10 mouse cellular contexts compared by ENCODE assay signal in the genomic region with DNA sequence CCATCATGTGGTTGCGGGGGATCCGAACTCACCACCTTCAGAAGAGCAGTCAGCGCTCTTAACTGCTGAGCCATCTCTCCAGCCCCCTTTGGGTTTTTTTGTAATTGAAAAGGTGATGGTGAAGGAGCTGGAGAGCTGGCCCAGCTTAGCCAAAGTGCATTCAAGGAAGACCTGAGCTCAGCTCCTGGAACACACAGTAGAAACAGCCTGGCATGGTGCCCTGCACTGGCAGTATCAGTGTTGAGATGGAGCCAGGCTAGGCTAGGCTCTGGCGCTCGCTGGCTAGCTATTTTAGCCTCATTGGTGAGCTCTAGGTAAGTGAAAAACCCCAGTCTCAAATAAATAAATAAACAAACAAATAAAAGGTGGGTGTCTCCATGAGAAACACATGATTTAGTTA. TPM values are rescaled to one million over a fixed set of nuclear protein-coding genes. Genes with fewer than 3 reads are reported as not detected.
DNase-seq lines count a peak whose midpoint lies in the region; ATAC-seq and TF ChIP-seq lines count a peak whose summit lies in the region.
"Had no signal": no experiment of that assay in that cellular context is flagged by ENCODE, and none has a peak within 500 bp of the region (broad histone marks: within the 10 kb centered on the region; RNA-seq: fewer than 3 reads in every experiment).

No protein-coding gene starts in this region.

- H3K4me3 ChIP-seq in forebrain, embryonic 16.5 days (replicated peaks; ENCODE audit: low read length) = no peak overlapping the region
- no peak overlapping the region for H3K4me3 ChIP-seq in forebrain, embryonic 12.5 days (replicated peaks)
- no peak overlapping the region for H3K4me3 ChIP-seq in lung, postnatal 0 days (ENCODE audit: low read depth, low read length)
- H3K4me3 ChIP-seq: heart, embryonic 15.5 days had no signal

- no peak overlapping the region for H3K9ac ChIP-seq in forebrain, embryonic 16.5 days (replicated peaks; ENCODE audit: low read depth, low read length)
- no peak overlapping the region for H3K9ac ChIP-seq in forebrain, embryonic 12.5 days
- no peak overlapping the region for H3K9ac ChIP-seq in lung, postnatal 0 days (replicated peaks; ENCODE audit: low read depth)
- H3K9ac ChIP-seq: heart, embryonic 15.5 days had no signal

- no peak overlapping the region for H3K4me2 ChIP-seq in forebrain, embryonic 16.5 days (ENCODE audit: low read length)
- no peak overlapping the region for H3K4me2 ChIP-seq in forebrain, embryonic 12.5 days
- H3K4me2 ChIP-seq in lung, postnatal 0 days (replicated peaks; ENCODE audit: low read depth, low read length) = no peak overlapping the region
- H3K4me2 ChIP-seq: heart, embryonic 15.5 days had no signal

- H3K9me3 ChIP-seq in forebrain, embryonic 16.5 days (ENCODE audit: control insufficient read depth, low read length) = no peaks in the 10 kb centered on the region
- no peaks in the 10 kb centered on the region for H3K9me3 ChIP-seq in forebrain, embryonic 12.5 days
- H3K9me3 ChIP-seq in lung, postnatal 0 days (ENCODE audit: low read length) = no peaks in the 10 kb centered on the region
- H3K9me3 ChIP-seq: heart, embryonic 15.5 days had no signal

- H3K4me1 ChIP-seq in forebrain, embryonic 16.5 days (replicated peaks; ENCODE audit: control insufficient read depth, insufficient read depth, low read length) = peaks cover 15% of the 10 kb centered on the region
- H3K4me1 ChIP-seq in forebrain, embryonic 12.5 days = peaks cover 14% of the 10 kb centered on the region
- H3K4me1 ChIP-seq in lung, postnatal 0 days (ENCODE audit: insufficient read depth, low read depth, low read length) = peaks cover 7% of the 10 kb centered on the region; the same call in 1 of the 2 replicates

- H3K27me3 ChIP-seq in forebrain, embryonic 16.5 days (replicated peaks; ENCODE audit: control insufficient read depth, insufficient read depth, low read length) = no peaks in the 10 kb centered on the region
- H3K27me3 ChIP-seq in forebrain, embryonic 12.5 days = no peaks in the 10 kb centered on the region
- no peaks in the 10 kb centered on the region for H3K27me3 ChIP-seq in lung, postnatal 0 days (replicated peaks; ENCODE audit: insufficient read depth, low read length)
- H3K27me3 ChIP-seq: heart, embryonic 15.5 days had no signal

- peaks cover 6% of the 10 kb centered on the region for H3K36me3 ChIP-seq in forebrain, embryonic 16.5 days (ENCODE audit: control insufficient read depth, insufficient read depth)
- peaks cover 25% of the 10 kb centered on the region for H3K36me3 ChIP-seq in forebrain, embryonic 12.5 days (replicated peaks)
- no peaks in the 10 kb centered on the region for H3K36me3 ChIP-seq in lung, postnatal 0 days (ENCODE audit: insufficient read depth, low read length)

- TF ChIP-seq EP300 in lung, postnatal 0 days (IDR thresholded peaks at IDR 0.05) = no peak

- WGBS in forebrain, embryonic 16.5 days = 67% methylated on average over 4 of the region's 5 CpGs
- 80% methylated on average over 5 of the region's 5 CpGs for WGBS in forebrain, embryonic 12.5 days
- WGBS in lung, postnatal 0 days = 73% methylated on average over 4 of the region's 5 CpGs

- H3K27ac ChIP-seq in forebrain, embryonic 16.5 days (ENCODE audit: low read length) = no peak overlapping the region
- H3K27ac ChIP-seq in forebrain, embryonic 12.5 days = no peak overlapping the region
- no peak overlapping the region for H3K27ac ChIP-seq in lung, postnatal 0 days (ENCODE audit: low read length)
- H3K27ac ChIP-seq: heart, embryonic 15.5 days had no signal

- ATAC-seq in forebrain, embryonic 16.5 days = 0 out of 2 replicates have a peak, but pooled peaks have one; percentile 19
- no peak for ATAC-seq in forebrain, embryonic 12.5 days (ENCODE audit: low FRiP score)
- ATAC-seq in lung, postnatal 0 days = no peak
- ATAC-seq in CD4-positive, CD25-positive, alpha-beta regulatory T cell, adult 4 months = no peak

- no peak for TF ChIP-seq CTCF in lung, postnatal 0 days (IDR thresholded peaks at IDR 0.05)

- peak; percentile 22 for DNase-seq in lung, postnatal 14 days
- DNase-seq in lung, postnatal 0 days (ENCODE audit: low spot score) = no peak
- DNase-seq in cerebellum, postnatal 36 days = peak; percentile 82 to 86
- peak; percentile 67 to 76 for DNase-seq in kidney, postnatal 25 days
- no peak for DNase-seq in thymus, postnatal 10 days (ENCODE audit: low spot score in 2 of 2)

RNA-seq across cellular contexts. Expression of gene Ndufs1, which starts 5.6 kb away (rescaled TPM):
- polyA plus RNA-seq in forebrain, embryonic 16.5 days (2015; fragmentation: Nextera tagmentation; extraction: Ambion mirVana) = 125 and 128 TPM in 2 replicates
- 122 and 129 TPM in 2 replicates for polyA plus RNA-seq in forebrain, embryonic 12.5 days (2016; fragmentation: Nextera tagmentation; extraction: Ambion mirVana)
- 63.0 and 64.3 TPM in 2 replicates for polyA plus RNA-seq in lung, postnatal 0 days (2015; fragmentation: Nextera tagmentation; extraction: Ambion mirVana)
- 100 to 1,000 TPM; 110 to 114 TPM for polyA plus RNA-seq in CD4-positive, CD25-positive, alpha-beta regulatory T cell, adult 4 months (2017; shearing (Covaris generic))

RNA-seq across cellular contexts. Expression of gene Eef1b2, which starts 5.6 kb away (rescaled TPM):
- polyA plus RNA-seq in forebrain, embryonic 16.5 days (2015; fragmentation: Nextera tagmentation; extraction: Ambion mirVana) = 423 and 472 TPM in 2 replicates
- polyA plus RNA-seq in forebrain, embryonic 12.5 days (2016; fragmentation: Nextera tagmentation; extraction: Ambion mirVana) = 397 and 421 TPM in 2 replicates
- 274 and 315 TPM in 2 replicates for polyA plus RNA-seq in lung, postnatal 0 days (2015; fragmentation: Nextera tagmentation; extraction: Ambion mirVana)
- polyA plus RNA-seq in CD4-positive, CD25-positive, alpha-beta regulatory T cell, adult 4 months (2017; shearing (Covaris generic)) = 1,000 to 10,000 TPM in 1 of 2 experiments, 100 to 1,000 TPM in 1; 903 to 1,182 TPM

RNA-seq across cellular contexts. Expression of gene Gpr1, which starts 32.1 kb away (rescaled TPM):
- 0.36 and 0.56 TPM in 2 replicates for polyA plus RNA-seq in forebrain, embryonic 16.5 days (2015; fragmentation: Nextera tagmentation; extraction: Ambion mirVana)
- 0.36 and 0.59 TPM in 2 replicates for polyA plus RNA-seq in forebrain, embryonic 12.5 days (2016; fragmentation: Nextera tagmentation; extraction: Ambion mirVana)
- polyA plus RNA-seq in lung, postnatal 0 days (2015; fragmentation: Nextera tagmentation; extraction: Ambion mirVana) = 0.10 TPM in 1 of 2 replicates, not detected in the other
- not detected for polyA plus RNA-seq in CD4-positive, CD25-positive, alpha-beta regulatory T cell, adult 4 months (2017; shearing (Covaris generic))
- polyA plus RNA-seq: lung, embryonic 16.5 days had no signal

Comparison
In these comparisons a context has a peak if more than half of its experiments do, and no peak if none do; other contexts are left out.
1. DNase-seq: peak in lung, postnatal 14 days (single experiment), cerebellum, postnatal 36 days (2 of 2) and kidney, postnatal 25 days (2 of 2); none in lung, postnatal 0 days (single experiment) and thymus, postnatal 10 days (0 of 2).